Mouse (Mus musculus) small intestine, adult 2 months (tissue): ENCODE results near the gene Nrf1.

Source experiments
- CTCF ChIP-seq: fragments of 200-500 bp; IDR thresholded peaks from 2 replicates; pipeline ENCODE4 v1.5.1; 2012; ENCODE audit warnings: low read depth, mild to moderate bottlenecking, control low read depth, inconsistent platforms, low read length, moderate library complexity, mixed read lengths; ENCODE audit not compliant: insufficient replicate concordance, insufficient read length; ENCODE audit errors: extremely low read depth
- POLR2A ChIP-seq: fragments of 200-500 bp; IDR thresholded peaks from 2 replicates; pipeline ENCODE4 v1.6.1; 2012; ENCODE audit warnings: low read depth, mild to moderate bottlenecking, control low read depth, inconsistent platforms, low read length, moderate library complexity

- TF ChIP-seq CTCF: no peak
- no peak for TF ChIP-seq POLR2A
Measured at GRCm38 (mm10) chr6:30152163-30152562, 104.4 kb downstream of the Nrf1 start.
